Mouse (Mus musculus): ENCODE results near the gene Fbxl5. TPM values are rescaled to one million over a fixed set of nuclear protein-coding genes. Genes with fewer than 3 reads are reported as not detected.

Gene Fbxl5
- polyA plus RNA-seq, 1 experiment = 25.8 TPM

DNA sequence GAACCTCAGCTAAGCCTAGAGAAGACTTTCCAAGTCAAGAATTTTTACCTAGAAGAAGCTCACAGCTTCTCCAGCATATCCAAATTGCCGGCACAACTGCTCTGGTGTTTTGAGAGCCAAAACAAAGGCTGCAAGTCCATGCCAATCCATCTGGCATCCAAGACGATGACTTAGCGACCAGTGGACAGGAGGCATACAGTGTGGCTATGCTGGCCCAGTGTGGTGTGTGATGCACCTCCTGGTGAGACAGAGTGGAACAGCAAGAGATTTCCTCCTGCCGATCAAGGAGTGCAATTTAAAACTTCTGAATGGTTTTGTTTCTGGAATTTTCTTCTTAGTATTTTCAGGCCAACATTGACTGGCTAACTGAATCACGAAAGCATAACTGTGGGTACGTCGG lies 15.2 kb upstream of the Fbxl5 start:
- Histone ChIP-seq H3K36me3 (ENCODE audit: control insufficient read depth, insufficient read depth, low read length) (no peaks in the 10 kb centered on the region; the same call in 1 of the 2 replicates), H3K27me3 (ENCODE audit: control insufficient read depth, insufficient read depth, low read length) (no peaks in the 10 kb centered on the region), H3K27ac (ENCODE audit: insufficient read depth, low read depth, low read length) (no peak overlapping the region), H3K4me3 (ENCODE audit: low read depth, low read length) (no peak overlapping the region), H3K4me1 (ENCODE audit: control insufficient read depth, insufficient read depth, insufficient read length, low read length) (no peaks in the 10 kb centered on the region; the same call in 1 of the 2 replicates)
- TF ChIP-seq CTCF (IDR thresholded peaks at IDR 0.05; ENCODE audit: extremely low read depth, insufficient read length, insufficient replicate concordance, low read depth, low read length) (no peak), POLR2A (IDR thresholded peaks at IDR 0.05; ENCODE audit: low read depth, low read length) (no peak)
- 79% methylated on average over 7 of the region's 7 CpGs for WGBS

GRCm38 (mm10) chr5:43827366-43827765 lies 5.9 kb upstream of the Fbxl5 start:
- 83% methylated on average over 9 of the region's 9 CpGs for WGBS
- H3K36me3 ChIP-seq (ENCODE audit: control insufficient read depth, insufficient read depth, low read length) = peaks cover 1% of the 10 kb centered on the region; the same call in 1 of the 2 replicates
- no peak for TF ChIP-seq CTCF (IDR thresholded peaks at IDR 0.05; ENCODE audit: extremely low read depth, insufficient read length, insufficient replicate concordance, low read depth, low read length)
- no peak for TF ChIP-seq POLR2A (IDR thresholded peaks at IDR 0.05; ENCODE audit: low read depth, low read length)
- no peaks in the 10 kb centered on the region for H3K27me3 ChIP-seq (ENCODE audit: control insufficient read depth, insufficient read depth, low read length)
- peaks cover 16% of the 10 kb centered on the region; the same call in 1 of the 2 replicates for H3K4me1 ChIP-seq (ENCODE audit: control insufficient read depth, insufficient read depth, insufficient read length, low read length)
- H3K27ac ChIP-seq (ENCODE audit: insufficient read depth, low read depth, low read length) = no peak overlapping the region
- no peak overlapping the region for H3K4me3 ChIP-seq (ENCODE audit: low read depth, low read length)

GRCm38 (mm10) chr5:43826883-43827282 lies 5.4 kb upstream of the Fbxl5 start:
- no peak overlapping the region for H3K4me3 ChIP-seq (ENCODE audit: low read depth, low read length)
- TF ChIP-seq CTCF (IDR thresholded peaks at IDR 0.05; ENCODE audit: extremely low read depth, insufficient read length, insufficient replicate concordance, low read depth, low read length) (no peak), POLR2A (IDR thresholded peaks at IDR 0.05; ENCODE audit: low read depth, low read length) (no peak)
- H3K36me3 ChIP-seq (ENCODE audit: control insufficient read depth, insufficient read depth, low read length) = peaks cover 2% of the 10 kb centered on the region
- H3K27me3 ChIP-seq (ENCODE audit: control insufficient read depth, insufficient read depth, low read length) = no peaks in the 10 kb centered on the region
- 89% methylated on average over 2 of the region's 2 CpGs for WGBS
- peaks cover 16% of the 10 kb centered on the region; the same call in 1 of the 2 replicates for H3K4me1 ChIP-seq (ENCODE audit: control insufficient read depth, insufficient read depth, insufficient read length, low read length)
- H3K27ac ChIP-seq (ENCODE audit: insufficient read depth, low read depth, low read length) = no peak overlapping the region

- TF ChIP-seq CTCF (IDR thresholded peaks at IDR 0.05; ENCODE audit: extremely low read depth, insufficient read length, insufficient replicate concordance, low read depth, low read length) = peak; percentile 31; the same call in 1 of the 2 replicates
- TF ChIP-seq POLR2A (IDR thresholded peaks at IDR 0.05; ENCODE audit: low read depth, low read length) = no peak
- H3K4me3 ChIP-seq (ENCODE audit: low read depth, low read length) = no peak overlapping the region
- H3K4me1 ChIP-seq (ENCODE audit: control insufficient read depth, insufficient read depth, insufficient read length, low read length) = peaks cover 18% of the 10 kb centered on the region; the same call in 1 of the 2 replicates
- peaks cover 4% of the 10 kb centered on the region for H3K36me3 ChIP-seq (ENCODE audit: control insufficient read depth, insufficient read depth, low read length)
- H3K27me3 ChIP-seq (ENCODE audit: control insufficient read depth, insufficient read depth, low read length) = no peaks in the 10 kb centered on the region
- peak overlapping the region; percentile 57 for H3K27ac ChIP-seq (ENCODE audit: insufficient read depth, low read depth, low read length)
- WGBS = 36% methylated on average over 3 of the region's 3 CpGs
These were observed 3.1 kb upstream of the Fbxl5 start for GRCm38 (mm10) chr5:43824580-43824979.

DNA sequence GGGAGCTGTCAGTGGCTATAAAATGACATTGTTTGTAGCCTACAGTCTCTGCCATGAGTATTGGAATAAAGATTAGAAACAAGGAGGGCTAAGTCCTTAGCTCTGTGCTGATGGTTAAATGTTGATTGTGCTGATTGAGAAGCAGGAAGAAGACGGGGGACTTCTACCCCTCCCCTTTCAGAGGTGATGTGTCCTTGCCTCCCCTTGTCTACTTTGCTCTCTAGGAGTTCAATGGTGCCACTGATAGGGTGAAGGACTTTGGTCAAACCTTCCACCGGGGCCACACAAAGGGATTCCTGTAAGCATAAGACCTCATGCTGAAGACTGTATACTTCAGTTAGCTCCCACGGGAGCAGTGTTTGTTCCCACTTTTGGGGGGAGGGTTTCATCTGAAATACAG lies 1.4 kb upstream of the Fbxl5 start:
- WGBS = 27% methylated on average over 3 of the region's 3 CpGs
- H3K36me3 ChIP-seq (ENCODE audit: control insufficient read depth, insufficient read depth, low read length) = peaks cover 2% of the 10 kb centered on the region
- no peaks in the 10 kb centered on the region for H3K27me3 ChIP-seq (ENCODE audit: control insufficient read depth, insufficient read depth, low read length)
- TF ChIP-seq CTCF (IDR thresholded peaks at IDR 0.05; ENCODE audit: extremely low read depth, insufficient read length, insufficient replicate concordance, low read depth, low read length) (no peak), POLR2A (IDR thresholded peaks at IDR 0.05; ENCODE audit: low read depth, low read length) (no peak)
- H3K4me3 ChIP-seq (ENCODE audit: low read depth, low read length) = no peak overlapping the region
- H3K27ac ChIP-seq (ENCODE audit: insufficient read depth, low read depth, low read length) = peak overlapping the region; percentile 82
- peaks cover 26% of the 10 kb centered on the region for H3K4me1 ChIP-seq (ENCODE audit: control insufficient read depth, insufficient read depth, insufficient read length, low read length)

GRCm38 (mm10) chr5:43822199-43822598 lies 761 bp upstream of the Fbxl5 start:
- no peak overlapping the region for H3K4me3 ChIP-seq (ENCODE audit: low read depth, low read length)
- WGBS = 97% methylated on average over 8 of the region's 8 CpGs
- H3K27me3 ChIP-seq (ENCODE audit: control insufficient read depth, insufficient read depth, low read length) = no peaks in the 10 kb centered on the region
- peaks cover 26% of the 10 kb centered on the region for H3K4me1 ChIP-seq (ENCODE audit: control insufficient read depth, insufficient read depth, insufficient read length, low read length)
- H3K27ac ChIP-seq (ENCODE audit: insufficient read depth, low read depth, low read length) = peak overlapping the region; percentile 72
- peaks cover 2% of the 10 kb centered on the region for H3K36me3 ChIP-seq (ENCODE audit: control insufficient read depth, insufficient read depth, low read length)
- TF ChIP-seq POLR2A (IDR thresholded peaks at IDR 0.05; ENCODE audit: low read depth, low read length) = no peak
- TF ChIP-seq CTCF (IDR thresholded peaks at IDR 0.05; ENCODE audit: extremely low read depth, insufficient read length, insufficient replicate concordance, low read depth, low read length) = no peak

DNA sequence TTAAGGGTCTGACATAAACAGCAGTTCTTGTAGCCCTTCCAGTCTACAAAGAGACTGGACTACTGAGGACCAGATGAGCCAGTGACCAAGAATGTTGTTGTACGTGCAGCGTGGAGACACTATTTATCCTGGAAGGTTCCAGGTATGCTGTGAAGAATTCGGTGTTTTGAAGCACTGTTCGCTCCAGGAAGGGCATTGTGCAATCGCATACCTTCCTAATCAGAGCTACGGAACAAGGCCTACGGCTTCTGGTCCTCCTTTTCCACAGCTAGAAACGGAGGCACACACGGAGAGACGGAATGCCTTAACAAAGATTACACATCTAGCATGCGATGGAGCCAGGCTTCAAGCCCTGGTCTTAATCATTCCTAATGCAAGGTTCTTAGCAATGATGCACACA lies 653 bp downstream of the Fbxl5 start:
- no peak overlapping the region for H3K27ac ChIP-seq (ENCODE audit: insufficient read depth, low read depth, low read length)
- TF ChIP-seq POLR2A (IDR thresholded peaks at IDR 0.05; ENCODE audit: low read depth, low read length) = no peak
- TF ChIP-seq CTCF (IDR thresholded peaks at IDR 0.05; ENCODE audit: extremely low read depth, insufficient read length, insufficient replicate concordance, low read depth, low read length) = no peak
- peaks cover 29% of the 10 kb centered on the region for H3K4me1 ChIP-seq (ENCODE audit: control insufficient read depth, insufficient read depth, insufficient read length, low read length)
- 86% methylated on average over 11 of the region's 11 CpGs for WGBS
- H3K4me3 ChIP-seq (ENCODE audit: low read depth, low read length) = no peak overlapping the region
- H3K36me3 ChIP-seq (ENCODE audit: control insufficient read depth, insufficient read depth, low read length) = peaks cover 2% of the 10 kb centered on the region
- H3K27me3 ChIP-seq (ENCODE audit: control insufficient read depth, insufficient read depth, low read length) = no peaks in the 10 kb centered on the region

Measured in small intestine, adult 2 months (tissue).